Mouse (Mus musculus): ENCODE data around the gene Rnf41.

Rnf41 gene

GRCm38 (mm10) chr10:128424604-128425003 lies 13.1 kb downstream of the Rnf41 start:
- DNase-seq (ENCODE audit: extremely low read depth, low read depth, low spot score), result no peak

GRCm38 (mm10) chr10:128425260-128425659 lies 13.8 kb downstream of the Rnf41 start:
- no peak for DNase-seq (ENCODE audit: extremely low read depth, low read depth, low spot score)

GRCm38 (mm10) chr10:128429052-128429451 lies 17.6 kb downstream of the Rnf41 start:
- peak; percentile 76 for DNase-seq (ENCODE audit: extremely low read depth, low read depth, low spot score)

DNA sequence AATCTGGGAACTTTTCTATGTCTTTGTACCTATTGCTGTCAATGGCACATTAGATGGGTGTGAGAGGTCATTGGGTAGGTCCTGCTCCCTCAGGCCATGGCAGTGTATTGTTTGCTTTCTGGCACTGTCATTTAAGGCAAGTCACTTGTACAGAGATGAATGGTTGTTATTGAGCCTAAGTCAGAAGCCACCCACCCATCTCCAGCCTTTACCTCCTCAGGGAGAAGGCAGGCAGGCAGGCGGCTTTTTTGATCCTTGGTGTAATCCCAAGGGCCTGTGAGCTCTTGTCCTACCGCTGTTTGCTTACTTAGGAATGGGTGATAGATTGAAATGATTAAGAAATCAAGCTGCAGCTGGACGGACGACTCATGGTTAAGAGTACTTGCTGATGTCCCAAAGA lies 18.0 kb downstream of the Rnf41 start:
- peak; percentile 81 for DNase-seq (ENCODE audit: extremely low read depth, low read depth, low spot score)

GRCm38 (mm10) chr10:128433417-128433816 lies 22.0 kb downstream of the Rnf41 start:
- no peak for DNase-seq (ENCODE audit: extremely low read depth, low read depth, low spot score)

DNA sequence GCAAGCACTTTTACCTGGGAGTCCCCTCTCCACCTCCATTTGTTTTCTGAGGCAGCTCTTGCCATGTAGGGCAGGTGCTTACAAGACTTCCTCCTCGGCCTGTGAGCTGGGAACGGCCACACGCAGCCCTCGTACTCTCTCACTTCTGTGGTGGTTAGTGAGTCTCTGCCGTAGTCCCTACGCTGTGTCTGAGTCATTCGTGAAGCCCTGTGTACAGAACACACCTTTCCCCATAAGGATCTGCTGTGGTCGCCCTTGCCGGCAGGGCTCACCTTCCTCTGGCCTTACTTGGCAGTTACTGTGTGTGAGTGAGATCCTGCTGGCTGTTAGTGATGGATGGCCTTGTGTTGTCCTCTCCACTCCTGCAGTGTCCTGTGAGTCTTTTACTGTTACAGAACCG lies 23.2 kb downstream of the Rnf41 start:
- no peak for DNase-seq (ENCODE audit: extremely low read depth, low read depth, low spot score)

- no peak for DNase-seq (ENCODE audit: extremely low read depth, low read depth, low spot score)
These were observed 23.8 kb downstream of the Rnf41 start for GRCm38 (mm10) chr10:128435186-128435823.

DNA sequence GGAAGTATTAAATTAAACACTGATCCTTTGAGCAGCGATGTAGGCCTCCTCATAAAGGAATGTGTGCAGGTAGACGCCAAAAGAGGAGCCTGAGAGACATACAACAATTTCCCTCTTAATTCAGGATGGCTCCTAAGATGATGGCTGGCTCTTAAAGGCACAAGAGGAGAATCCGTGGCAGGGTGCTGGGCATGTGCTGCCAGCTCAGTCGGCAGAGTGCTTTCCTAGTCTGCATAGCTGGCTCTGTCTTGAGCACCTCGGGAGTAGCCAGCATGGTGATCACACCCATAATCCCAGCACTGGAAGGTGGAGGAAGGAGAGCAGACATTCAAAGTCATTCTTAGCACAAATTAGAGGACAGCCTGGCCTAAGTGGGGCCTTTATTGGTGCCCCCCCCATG lies 24.4 kb downstream of the Rnf41 start:
- no peak for DNase-seq (ENCODE audit: extremely low read depth, low read depth, low spot score)

DNA sequence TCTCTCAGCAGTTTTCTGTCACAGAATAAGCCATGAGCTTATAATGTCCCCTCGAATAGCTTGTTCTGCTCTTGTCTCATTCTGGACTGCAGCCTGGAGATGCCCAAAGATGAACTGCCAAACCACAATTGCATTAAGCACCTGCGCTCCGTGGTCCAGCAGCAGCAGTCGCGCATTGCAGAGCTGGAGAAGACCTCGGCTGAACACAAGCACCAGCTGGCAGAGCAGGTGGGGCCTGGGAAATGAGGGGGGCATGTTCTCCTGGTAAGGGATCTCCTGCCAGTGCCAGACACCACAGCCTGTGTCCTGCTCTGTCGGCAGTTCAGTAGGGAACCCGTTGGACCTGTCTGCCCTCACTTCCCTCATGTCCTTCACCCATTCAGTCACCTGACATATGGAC lies 24.9 kb downstream of the Rnf41 start:
- no peak for DNase-seq (ENCODE audit: extremely low read depth, low read depth, low spot score)

- DNase-seq (ENCODE audit: extremely low read depth, low read depth, low spot score), result no peak
These were observed 27.3 kb downstream of the Rnf41 start for GRCm38 (mm10) chr10:128438675-128439279.

GRCm38 (mm10) chr10:128440407-128440806 lies 28.9 kb downstream of the Rnf41 start:
- DNase-seq (ENCODE audit: extremely low read depth, low read depth, low spot score), result no peak

GRCm38 (mm10) chr10:128441324-128442119 lies 30.1 kb downstream of the Rnf41 start:
- DNase-seq (ENCODE audit: extremely low read depth, low read depth, low spot score), result no peak

GRCm38 (mm10) chr10:128442718-128443117 lies 31.3 kb downstream of the Rnf41 start:
- peak; percentile 71 for DNase-seq (ENCODE audit: extremely low read depth, low read depth, low spot score)

- no peak for DNase-seq (ENCODE audit: extremely low read depth, low read depth, low spot score)
These were observed 32.9 kb downstream of the Rnf41 start for GRCm38 (mm10) chr10:128444354-128444753.

DNA sequence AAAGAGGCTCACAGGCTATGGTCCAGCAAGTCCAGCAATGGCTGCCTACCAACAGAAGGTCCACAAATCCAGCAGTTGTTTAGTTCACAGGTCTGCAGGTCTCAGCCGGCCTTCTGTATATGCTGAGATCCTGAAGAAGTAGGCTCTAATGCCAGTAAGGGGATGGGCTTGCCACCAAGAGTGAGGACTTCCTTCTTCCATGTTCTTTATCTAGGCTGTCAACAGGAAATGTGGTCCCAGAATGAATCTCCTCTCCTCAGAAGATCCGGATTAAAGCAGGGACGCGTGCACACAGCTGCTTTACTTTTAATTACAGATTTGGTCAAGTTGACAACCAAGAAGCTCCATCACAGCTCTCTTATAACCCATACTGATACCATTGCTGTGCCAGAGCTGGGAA lies 34.0 kb downstream of the Rnf41 start:
- DNase-seq (ENCODE audit: extremely low read depth, low read depth, low spot score), result no peak

GRCm38 (mm10) chr10:128451014-128451413 lies 39.6 kb downstream of the Rnf41 start:
- peak; percentile 95 for DNase-seq (ENCODE audit: extremely low read depth, low read depth, low spot score)

GRCm38 (mm10) chr10:128454471-128454870 lies 43.0 kb downstream of the Rnf41 start:
- DNase-seq (ENCODE audit: extremely low read depth, low read depth, low spot score), result no peak

- DNase-seq (ENCODE audit: extremely low read depth, low read depth, low spot score), result no peak
These were observed 43.8 kb downstream of the Rnf41 start for GRCm38 (mm10) chr10:128455280-128455679.

GRCm38 (mm10) chr10:128457676-128458075 lies 46.2 kb downstream of the Rnf41 start:
- DNase-seq (ENCODE audit: extremely low read depth, low read depth, low spot score), result no peak

DNA sequence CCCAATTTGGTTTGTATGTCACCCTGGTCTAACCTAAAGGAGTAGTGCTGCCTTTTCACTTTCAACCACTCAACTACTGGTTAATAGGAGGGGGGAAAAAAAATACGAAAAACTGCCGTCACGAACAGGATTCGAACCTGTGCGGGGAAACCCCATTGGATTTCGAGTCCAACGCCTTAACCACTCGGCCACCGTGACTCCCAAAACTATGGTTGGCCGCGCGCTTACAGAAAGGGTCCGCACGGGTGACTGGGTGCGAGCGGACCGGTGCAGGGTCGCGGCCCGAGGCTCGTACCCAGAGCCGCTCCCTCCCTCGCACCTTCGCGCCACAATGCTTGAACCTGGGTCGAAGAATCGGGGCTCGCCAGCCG lies 46.9 kb downstream of the Rnf41 start:
- DNase-seq (ENCODE audit: extremely low read depth, low read depth, low spot score), result no peak

- DNase-seq (ENCODE audit: extremely low read depth, low read depth, low spot score), result no peak
These were observed 47.4 kb downstream of the Rnf41 start, which contains the start of gene Smarcc2 for GRCm38 (mm10) chr10:128458719-128459408. Gene Smarcc2 (plus strand): TSS chr10:128459248.

Data from fat pad, adult 2 months (tissue).